Mouse (Mus musculus) neural tube, embryonic 12.5 days (tissue): ENCODE measurements around the gene Sit1. TPM values are rescaled to one million over a fixed set of nuclear protein-coding genes. Genes with fewer than 3 reads are reported as not detected.

Experiments used
- ATAC-seq: fragments of 200-750 bp; cut with Nextera tagmentation; 2 replicates; pipeline ENCODE4 v1.8.0; 2017; ENCODE audit warnings: low read depth, mild to moderate bottlenecking, moderate TSS enrichment, moderate library complexity; ENCODE audit not compliant: low FRiP score
- H3K27ac ChIP-seq: fragments of 300-500 bp; sonication (generic); 2 replicates; pipeline ENCODE4 v1.5.1; 2016
- H3K27me3 ChIP-seq: fragments of 300-500 bp; sonication (generic); replicated peaks from 2 replicates; pipeline ENCODE4 v1.6.1; 2016; ENCODE audit warnings: mild to moderate bottlenecking
- H3K36me3 ChIP-seq: fragments of 300-500 bp; sonication (generic); 2 replicates; pipeline ENCODE4 v1.6.1; 2016; ENCODE audit warnings: mild to moderate bottlenecking
- H3K4me1 ChIP-seq: fragments of 300-500 bp; sonication (generic); 2 replicates; pipeline ENCODE4 v1.6.1; 2016
- H3K4me2 ChIP-seq: fragments of 300-500 bp; sonication (generic); replicated peaks from 2 replicates; pipeline ENCODE4 v1.6.1; 2016; ENCODE audit warnings: mild to moderate bottlenecking
- H3K4me3 ChIP-seq: fragments of 300-500 bp; sonication (generic); 2 replicates; pipeline ENCODE4 v1.5.1; 2016
- H3K9ac ChIP-seq: fragments of 300-500 bp; sonication (generic); 2 replicates; pipeline ENCODE4 v1.6.1; 2016; ENCODE audit warnings: mild to moderate bottlenecking
- H3K9me3 ChIP-seq: fragments of 300-500 bp; sonication (generic); 2 replicates; pipeline ENCODE4 v1.6.1; 2016; ENCODE audit warnings: mild to moderate bottlenecking
- WGBS: fragments of 180-500 bp; shearing (Covaris S2); methylation state at CpG from one replicate; pipeline ENCODE4 v1.1.7; 2016; 5-methylcytosine and 5-hydroxymethylcytosine counted together
- polyA plus RNA-seq: library from polyadenylated mRNA; unstranded; fragments of >200 nt; fragmentation: Nextera tagmentation; extraction: Ambion mirVana; gene quantifications from 2 replicates; pipeline ENCODE4 v1.2.1, GENCODE M21; 2016

Gene Sit1
- polyA plus RNA-seq, 1 experiment from 2014 or later, result not detected

DNA sequence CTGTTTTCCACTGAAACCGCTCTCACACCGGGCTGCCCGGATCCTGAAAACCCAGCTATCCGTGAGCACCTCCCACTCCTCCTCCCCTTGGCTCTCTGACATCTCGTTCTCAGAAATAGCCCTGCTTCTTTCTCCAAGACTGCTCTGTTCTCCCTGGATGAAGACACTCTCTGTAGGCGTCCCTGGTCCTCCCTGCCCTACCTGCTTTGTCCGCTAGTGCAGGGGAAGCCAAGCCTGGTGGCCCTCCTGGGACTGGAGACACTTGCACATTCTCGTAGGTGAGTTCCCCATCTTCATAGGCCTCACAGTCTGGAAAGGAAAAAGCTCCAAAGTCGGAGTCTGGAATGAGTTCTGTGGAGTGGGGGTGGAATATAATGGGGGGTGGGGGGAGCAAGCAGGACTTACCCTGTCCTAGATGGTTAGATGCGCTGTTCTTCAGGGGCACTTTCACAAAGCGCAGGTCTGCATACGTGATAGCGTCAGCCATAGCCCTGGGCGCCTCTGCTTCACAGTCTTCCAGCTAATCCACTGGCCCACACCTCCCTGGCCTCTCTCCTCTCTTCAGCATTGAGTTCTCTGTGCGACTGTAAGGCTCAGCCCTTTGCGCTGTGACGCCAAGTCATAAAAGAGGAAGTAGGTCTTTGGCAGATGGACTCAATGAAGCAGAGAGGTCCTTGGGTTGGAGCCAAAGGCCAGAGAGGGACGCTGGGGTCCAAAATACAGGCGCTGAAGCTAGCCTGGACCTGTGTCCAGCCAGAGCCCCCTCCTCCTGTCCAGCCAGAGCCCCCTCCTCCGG is 29.3 kb downstream of the Sit1 start, which contains the start of gene Cd72:
TSS of gene Cd72 (minus strand) at position 588 of the 796 bp plus-strand sequence.
- Histone ChIP-seq H3K4me2 (peak within 1 kb of the TSS; percentile 55), H3K27ac (no peak within 1 kb of the TSS), H3K9ac (peak within 1 kb of the TSS; percentile 22; the same call in 1 of the 2 replicates), H3K4me1 (peaks cover 24% of the 10 kb centered on the region), H3K4me3 (0 out of 2 replicates have a peak within 1 kb of the TSS, but pooled peaks have one; percentile 12), H3K36me3 (no peaks in the 10 kb centered on the region), H3K9me3 (no peaks in the 10 kb centered on the region), H3K27me3 (peaks cover 29% of the 10 kb centered on the region; the same call in 1 of the 2 replicates)
- no peak for ATAC-seq
- WGBS, result 31% methylated on average over 20 of the region's 20 CpGs

DNA sequence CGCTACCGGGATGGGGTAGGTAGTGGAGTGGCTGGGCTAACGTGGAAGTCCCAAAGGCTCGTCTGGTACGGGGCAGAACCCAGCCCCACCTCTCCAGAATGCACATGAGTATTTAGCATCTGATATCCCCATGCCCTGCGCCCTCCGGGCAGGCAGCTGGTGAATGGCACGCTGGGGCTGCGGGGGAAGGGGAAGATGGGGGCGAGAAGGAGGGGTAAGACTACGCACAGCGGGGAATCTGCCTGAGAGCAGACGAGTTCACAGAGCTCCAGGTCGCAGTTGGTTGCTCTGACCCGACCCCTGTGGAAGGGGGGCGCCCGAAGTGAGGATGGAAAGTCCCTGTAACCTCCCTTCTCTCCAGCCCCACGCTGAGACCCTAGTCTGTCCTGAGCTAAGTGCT is 30.1 kb downstream of the Sit1 start:
- Histone ChIP-seq H3K27ac (no peak overlapping the region), H3K9ac (peak overlapping the region; percentile 22; the same call in 1 of the 2 replicates), H3K4me1 (peaks cover 24% of the 10 kb centered on the region), H3K36me3 (peaks cover 2% of the 10 kb centered on the region; the same call in 1 of the 2 replicates), H3K27me3 (peaks cover 29% of the 10 kb centered on the region; the same call in 1 of the 2 replicates), H3K9me3 (no peaks in the 10 kb centered on the region), H3K4me2 (peak overlapping the region; percentile 55), H3K4me3 (0 out of 2 replicates have a peak overlapping the region, but pooled peaks have one; percentile 12)
- ATAC-seq, result peak; percentile 56; the same call in 1 of the 2 replicates
- WGBS, result 2% methylated on average over 18 of the region's 18 CpGs

DNA sequence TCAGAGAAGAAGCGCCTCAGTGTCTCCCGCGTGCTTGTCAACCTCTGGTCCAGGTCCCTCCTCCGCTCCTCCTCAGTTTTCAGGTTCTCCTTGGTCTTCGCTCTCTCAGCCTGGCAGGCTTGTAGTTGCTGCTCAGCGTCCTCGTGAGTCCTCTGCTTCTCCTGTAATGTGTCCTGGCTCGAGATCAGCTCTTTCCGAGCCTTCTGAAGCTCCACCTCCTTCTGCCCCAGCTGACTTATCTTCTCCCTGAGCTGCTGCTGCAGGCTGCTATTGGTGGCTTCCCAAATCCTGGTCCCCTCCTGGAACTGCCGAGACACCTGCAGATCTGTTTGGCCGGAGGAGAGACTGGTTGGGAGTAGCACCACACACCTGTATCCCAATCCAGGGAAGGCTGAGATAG is 31.2 kb downstream of the Sit1 start:
- ATAC-seq, result no peak
- H3K27me3 ChIP-seq, result peaks cover 29% of the 10 kb centered on the region; the same call in 1 of the 2 replicates
- H3K9me3 ChIP-seq, result no peaks in the 10 kb centered on the region
- WGBS, result 66% methylated on average over 11 of the region's 11 CpGs
- H3K4me2 ChIP-seq, result no peak overlapping the region
- peaks cover 23% of the 10 kb centered on the region for H3K4me1 ChIP-seq
- peaks cover 13% of the 10 kb centered on the region for H3K36me3 ChIP-seq
- no peak overlapping the region for H3K27ac ChIP-seq
- H3K9ac ChIP-seq, result no peak overlapping the region
- no peak overlapping the region for H3K4me3 ChIP-seq

DNA sequence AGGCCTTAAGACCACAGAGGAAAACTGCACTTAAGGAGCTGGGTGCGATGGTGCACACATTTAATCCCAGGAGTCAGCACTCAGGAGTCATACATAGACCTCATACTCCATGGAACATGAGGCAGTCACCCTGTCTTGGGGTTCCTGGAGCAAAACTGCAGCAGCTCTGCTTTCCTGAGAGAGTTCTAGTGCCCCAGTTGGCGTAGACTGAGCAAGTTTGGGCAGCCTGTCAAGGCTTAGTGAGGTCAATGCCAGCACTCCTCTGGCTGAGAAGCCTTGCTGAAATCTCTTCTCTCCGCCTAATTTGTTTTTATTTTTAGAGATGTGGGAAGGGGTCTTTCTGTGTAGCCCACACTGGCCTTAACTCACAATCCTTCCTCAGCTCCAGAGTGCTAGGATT is 35.0 kb downstream of the Sit1 start:
- peaks cover 16% of the 10 kb centered on the region; the same call in 1 of the 2 replicates for H3K27me3 ChIP-seq
- no peak overlapping the region for H3K4me2 ChIP-seq
- ATAC-seq, result no peak
- peaks cover 21% of the 10 kb centered on the region for H3K4me1 ChIP-seq
- no peaks in the 10 kb centered on the region for H3K9me3 ChIP-seq
- 88% methylated on average over 3 of the region's 3 CpGs for WGBS
- H3K36me3 ChIP-seq, result peaks cover 33% of the 10 kb centered on the region
- H3K27ac ChIP-seq, result no peak overlapping the region
- H3K9ac ChIP-seq, result no peak overlapping the region
- H3K4me3 ChIP-seq, result no peak overlapping the region

DNA sequence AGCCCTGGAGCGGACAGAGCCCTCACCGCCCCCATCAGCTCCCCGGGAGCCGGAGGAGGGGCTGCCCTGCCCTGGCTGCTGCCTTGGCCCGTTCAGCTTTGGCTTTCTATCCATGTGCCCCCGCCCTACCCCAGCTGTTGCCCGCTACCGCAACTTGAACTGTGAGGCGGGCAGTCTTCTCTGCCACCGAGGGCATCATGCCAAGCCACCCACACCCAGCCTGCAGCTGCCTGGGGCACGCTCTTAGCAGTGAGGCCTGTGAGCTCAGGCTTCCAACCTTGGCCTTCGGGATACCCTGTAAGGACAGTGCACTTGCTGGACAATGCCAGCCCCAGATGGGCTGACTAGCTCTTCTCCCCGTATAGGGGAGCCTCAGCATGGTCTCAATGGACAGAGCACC is 36.3 kb downstream of the Sit1 start:
- no peaks in the 10 kb centered on the region for H3K9me3 ChIP-seq
- H3K4me3 ChIP-seq, result no peak overlapping the region
- H3K9ac ChIP-seq, result no peak overlapping the region
- peaks cover 33% of the 10 kb centered on the region for H3K36me3 ChIP-seq
- H3K4me1 ChIP-seq, result peaks cover 14% of the 10 kb centered on the region
- 93% methylated on average over 13 of the region's 13 CpGs for WGBS
- ATAC-seq, result no peak
- no peak overlapping the region for H3K27ac ChIP-seq
- H3K27me3 ChIP-seq, result peaks cover 4% of the 10 kb centered on the region; the same call in 1 of the 2 replicates
- H3K4me2 ChIP-seq, result no peak overlapping the region

DNA sequence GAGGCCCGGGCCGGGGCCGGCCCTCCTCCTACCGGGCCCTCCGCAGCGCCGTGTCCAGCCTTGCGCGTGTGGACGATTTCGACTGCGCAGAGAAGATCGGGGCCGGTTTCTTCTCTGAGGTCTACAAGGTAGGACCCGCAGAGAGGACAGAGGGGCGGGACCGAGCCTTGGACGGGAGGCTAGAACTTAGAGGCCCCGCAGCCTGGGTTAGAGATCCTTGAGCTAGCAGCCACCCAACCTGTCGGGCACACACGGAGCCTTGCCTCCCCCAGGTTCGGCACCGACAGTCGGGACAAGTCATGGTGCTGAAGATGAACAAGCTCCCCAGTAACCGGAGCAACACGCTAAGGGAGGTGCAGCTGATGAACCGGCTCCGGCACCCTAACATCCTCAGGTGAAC is 40.0 kb downstream of the Sit1 start:
- peaks cover 32% of the 10 kb centered on the region for H3K36me3 ChIP-seq

DNA sequence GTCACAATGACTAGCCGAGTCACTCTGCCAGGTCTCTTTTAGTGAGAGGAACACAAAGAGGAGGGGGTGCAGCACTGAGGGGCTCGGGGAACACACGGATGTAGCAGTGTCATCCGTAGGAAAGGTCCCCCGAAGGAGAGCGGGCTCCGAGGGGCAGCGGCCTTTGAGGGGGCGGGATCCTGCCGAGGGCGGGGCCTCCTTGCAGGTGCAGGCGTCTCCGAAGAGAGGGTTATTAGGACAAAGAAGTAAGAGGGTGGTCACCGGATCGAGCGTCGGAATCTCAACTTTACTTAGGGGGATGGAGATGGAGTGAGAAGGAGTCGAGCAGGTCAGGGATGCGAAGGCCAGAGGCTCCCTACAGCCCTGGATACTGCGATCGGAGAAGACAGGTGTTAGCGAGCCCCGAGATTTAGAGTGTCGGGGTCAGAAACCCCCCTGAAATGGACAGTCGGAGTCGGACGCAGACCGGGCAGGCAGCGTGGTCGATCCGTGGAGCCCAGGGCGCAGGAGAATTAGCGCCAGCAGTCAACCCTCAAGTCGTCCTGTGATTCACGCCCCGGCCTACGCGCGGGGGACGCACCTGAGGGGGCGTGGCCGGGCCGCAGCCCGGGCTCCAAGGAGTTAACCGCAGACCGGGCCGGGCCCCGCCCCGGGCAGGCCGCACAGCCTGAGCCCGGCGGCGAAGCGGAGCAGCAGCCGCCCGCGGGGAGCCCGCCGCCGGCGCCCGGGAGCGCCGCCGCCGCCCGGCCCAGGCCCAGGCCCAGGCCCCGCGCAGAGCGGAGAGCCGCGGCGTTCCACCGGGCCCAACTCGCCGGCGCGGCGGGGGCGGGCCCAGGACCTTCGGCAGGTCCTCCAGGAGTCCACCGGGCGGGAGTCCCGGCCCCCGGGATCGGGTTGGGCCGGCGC is 40.8 kb downstream of the Sit1 start:
- Histone ChIP-seq H3K4me2 (peak overlapping the region; percentile 94), H3K9me3 (no peaks in the 10 kb centered on the region), H3K27me3 (no peaks in the 10 kb centered on the region), H3K4me1 (peaks cover 14% of the 10 kb centered on the region), H3K36me3 (peaks cover 24% of the 10 kb centered on the region), H3K4me3 (peak overlapping the region; percentile 97), H3K9ac (peak overlapping the region; percentile 98), H3K27ac (peak overlapping the region; percentile 92)
- under 1% methylated on average over 86 of the region's 88 CpGs for WGBS
- peak; percentile 77 for ATAC-seq

More for the DNA sequence above, 40.0 kb downstream of the Sit1 start:
- Histone ChIP-seq H3K27me3 (no peaks in the 10 kb centered on the region), H3K4me2 (peak overlapping the region; percentile 94), H3K9ac (peak overlapping the region; percentile 98), H3K4me3 (peak overlapping the region; percentile 97), H3K9me3 (no peaks in the 10 kb centered on the region), H3K27ac (peak overlapping the region; percentile 92), H3K4me1 (peaks cover 14% of the 10 kb centered on the region)
- WGBS, result under 1% methylated on average over 28 of the region's 28 CpGs
- peak; percentile 16; the same call in 1 of the 2 replicates for ATAC-seq

DNA sequence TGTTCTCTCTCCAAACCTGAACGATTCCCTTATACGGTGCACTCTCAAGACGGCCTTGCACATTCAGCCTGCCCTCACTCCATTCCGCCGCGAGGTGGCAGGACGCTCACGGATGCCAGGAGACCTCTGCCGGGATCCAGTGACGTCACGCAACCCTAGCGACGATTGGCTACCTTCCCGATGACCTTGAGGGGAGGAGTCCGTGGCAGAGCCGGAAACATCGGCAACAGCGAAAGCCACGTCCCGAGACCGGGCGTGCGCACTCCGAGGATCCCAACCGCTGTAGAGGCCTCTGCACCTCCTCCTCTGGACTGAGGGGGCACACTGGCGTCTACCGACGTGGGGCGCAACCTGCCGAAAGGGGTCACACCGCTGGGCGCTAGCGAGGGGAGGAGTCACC is 41.5 kb downstream of the Sit1 start:
- no peaks in the 10 kb centered on the region for H3K9me3 ChIP-seq
- H3K36me3 ChIP-seq, result peaks cover 18% of the 10 kb centered on the region
- peak overlapping the region; percentile 97 for H3K4me3 ChIP-seq
- WGBS, result under 1% methylated on average over 33 of the region's 33 CpGs
- H3K9ac ChIP-seq, result peak overlapping the region; percentile 98
- H3K4me2 ChIP-seq, result peak overlapping the region; percentile 94
- H3K27me3 ChIP-seq, result no peaks in the 10 kb centered on the region
- peak; percentile 96 for ATAC-seq
- peak overlapping the region; percentile 92 for H3K27ac ChIP-seq
- peaks cover 14% of the 10 kb centered on the region for H3K4me1 ChIP-seq

DNA sequence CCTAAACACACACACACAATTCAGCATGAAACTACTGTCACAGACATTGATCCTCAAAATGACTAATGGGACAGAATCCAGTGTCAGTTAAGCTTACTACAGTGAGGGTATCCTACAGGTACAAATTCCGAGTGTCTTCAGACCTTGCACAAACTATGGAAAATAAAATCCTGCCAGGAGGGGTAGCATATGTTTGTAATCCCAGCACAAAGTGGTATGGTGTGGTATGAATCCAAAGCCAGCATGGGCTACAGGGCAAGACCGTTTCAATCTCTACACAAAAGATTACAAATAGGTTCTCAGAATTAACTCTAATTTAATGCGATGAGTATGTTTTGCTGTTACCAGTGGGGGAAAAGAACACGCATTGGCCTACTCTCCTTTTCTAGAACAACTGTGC is 41.9 kb downstream of the Sit1 start, which contains the start of gene Tesk1:
TSS of gene Tesk1 (plus strand) at position 301 of the 400 bp plus-strand sequence.
- Histone ChIP-seq H3K4me3 (peak within 1 kb of the TSS; percentile 97), H3K4me2 (peak within 1 kb of the TSS; percentile 94), H3K4me1 (peaks cover 14% of the 10 kb centered on the region), H3K27me3 (no peaks in the 10 kb centered on the region), H3K9ac (peak within 1 kb of the TSS; percentile 98), H3K9me3 (no peaks in the 10 kb centered on the region), H3K27ac (peak within 1 kb of the TSS; percentile 92), H3K36me3 (peaks cover 14% of the 10 kb centered on the region)
- no peak for ATAC-seq
- 32% methylated on average over 4 of the region's 4 CpGs for WGBS

DNA sequence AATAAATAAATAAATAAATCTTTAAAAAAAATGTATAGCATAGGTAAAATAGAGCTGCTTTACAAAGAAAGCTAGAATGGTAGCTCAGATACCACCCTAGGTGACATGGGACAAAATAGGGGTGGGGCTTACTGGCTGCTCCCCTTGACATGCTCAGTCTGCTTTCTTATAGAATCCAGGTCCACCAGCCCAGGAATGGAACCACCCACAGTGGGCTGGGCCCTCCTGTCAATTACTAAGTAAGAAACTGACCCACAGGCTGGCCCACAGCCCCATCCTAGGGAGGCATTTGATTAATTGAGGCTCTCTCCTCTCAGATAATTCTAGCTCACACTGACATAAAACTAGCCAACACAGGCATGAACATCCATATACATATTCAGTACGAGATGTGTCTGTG is 50.7 kb downstream of the Sit1 start:
- peaks cover 12% of the 10 kb centered on the region for H3K4me1 ChIP-seq
- WGBS, result 90% methylated on average over 1 of the region's 1 CpGs
- H3K9me3 ChIP-seq, result no peaks in the 10 kb centered on the region
- no peaks in the 10 kb centered on the region for H3K36me3 ChIP-seq
- H3K4me3 ChIP-seq, result no peak overlapping the region
- H3K4me2 ChIP-seq, result no peak overlapping the region
- peaks cover 8% of the 10 kb centered on the region for H3K27me3 ChIP-seq
- H3K27ac ChIP-seq, result no peak overlapping the region
- no peak for ATAC-seq
- H3K9ac ChIP-seq, result no peak overlapping the region
